Mouse (Mus musculus) midbrain, embryonic 10.5 days (tissue): ENCODE results near the gene Smo. TPM values are rescaled to one million over a fixed set of nuclear protein-coding genes. Genes with fewer than 3 reads are reported as not detected.
"Not testable (repeated sequence)": the region's sequence is repeated elsewhere in the genome, so short reads cannot be mapped to it uniquely, and the experiment has no call there.

Experiments
- DNase-seq: peaks from one replicate; pipeline ENCODE4 v3.0.0-alpha.2; 2017; ENCODE audit warnings: low spot score
- H3K27ac ChIP-seq: fragments of 300-500 bp; sonication (generic); replicated peaks from 2 replicates; pipeline ENCODE4 v1.5.1; 2016; ENCODE audit warnings: mild to moderate bottlenecking
- H3K27me3 ChIP-seq: fragments of 300-500 bp; sonication (generic); 2 replicates; pipeline ENCODE4 v1.6.1; 2016; ENCODE audit warnings: low read depth, mild to moderate bottlenecking; ENCODE audit not compliant: poor library complexity, severe bottlenecking
- H3K36me3 ChIP-seq: fragments of 300-500 bp; sonication (generic); 2 replicates; pipeline ENCODE4 v1.6.1; 2016; ENCODE audit warnings: mild to moderate bottlenecking, moderate library complexity
- H3K4me1 ChIP-seq: fragments of 300-500 bp; sonication (generic); 2 replicates; pipeline ENCODE4 v1.6.1; 2016
- H3K4me3 ChIP-seq: fragments of 300-500 bp; sonication (generic); 2 replicates; pipeline ENCODE4 v1.5.1; 2016; ENCODE audit warnings: mild to moderate bottlenecking, moderate library complexity
- H3K9me3 ChIP-seq: fragments of 300-500 bp; sonication (generic); replicated peaks from 2 replicates; pipeline ENCODE4 v1.6.1; 2016; ENCODE audit warnings: mild to moderate bottlenecking
- WGBS: fragments of 180-500 bp; shearing (Covaris S2); methylation state at CpG from one replicate; pipeline ENCODE4 v1.1.7; 2016; 5-methylcytosine and 5-hydroxymethylcytosine counted together
- polyA plus RNA-seq: library from polyadenylated mRNA; unstranded; fragments of >200 nt; fragmentation: Nextera tagmentation; extraction: Ambion mirVana; gene quantifications from 2 replicates; pipeline ENCODE4 v1.2.1, GENCODE M21; 2016

Smo gene
- polyA plus RNA-seq, 1 experiment from 2014 or later, result 51.7 TPM

DNA sequence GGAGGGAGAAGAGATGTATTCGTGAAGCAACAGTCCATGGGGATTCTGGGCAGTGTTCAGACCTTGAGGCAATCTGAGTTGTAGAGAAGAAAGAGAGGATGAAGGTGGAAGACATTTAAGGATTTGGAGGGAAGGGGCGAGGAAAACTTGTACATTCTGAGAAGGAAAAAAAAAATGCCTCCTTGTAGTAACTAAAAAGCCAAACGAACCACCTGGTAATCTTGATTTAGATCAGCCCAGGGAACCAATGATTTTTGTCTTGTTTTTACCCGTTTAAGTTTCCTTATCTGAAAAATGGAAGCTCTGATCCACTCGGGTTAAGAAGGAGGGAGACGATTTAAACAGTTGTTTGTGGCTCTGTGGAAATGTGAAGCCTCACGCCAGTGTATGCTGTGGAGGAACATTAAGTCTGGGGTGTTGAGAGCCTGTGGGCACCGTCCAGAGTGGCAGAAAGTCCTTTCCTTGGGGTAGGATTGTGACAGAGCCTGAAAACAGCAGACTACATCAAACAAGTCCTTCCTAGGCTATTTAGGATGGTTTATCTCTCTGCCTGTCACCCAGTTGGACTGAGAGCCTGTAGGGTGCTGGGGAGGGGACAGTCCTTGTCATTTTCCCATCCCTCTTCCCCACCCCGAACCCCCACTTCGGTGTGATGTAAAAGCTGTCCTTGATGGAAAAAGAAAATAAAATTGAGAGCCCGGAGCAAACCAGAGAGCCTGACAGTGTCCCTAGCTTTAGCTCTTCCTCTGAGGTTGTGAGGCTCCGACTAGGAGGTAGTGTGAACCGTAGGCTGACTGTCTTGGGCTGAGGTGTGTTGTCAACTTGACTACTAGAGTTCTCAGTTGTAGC is 1.5 kb downstream of the Smo start:
- H3K4me3 ChIP-seq, result peak overlapping the region; percentile 99
- DNase-seq, result no peak
- H3K36me3 ChIP-seq, result peaks cover 31% of the 10 kb centered on the region
- peaks cover 27% of the 10 kb centered on the region for H3K4me1 ChIP-seq
- H3K9me3 ChIP-seq, result no peaks in the 10 kb centered on the region
- H3K27ac ChIP-seq, result peak overlapping the region; percentile 100
- WGBS, result 21% methylated on average over 13 of the region's 13 CpGs
- no peaks in the 10 kb centered on the region for H3K27me3 ChIP-seq

DNA sequence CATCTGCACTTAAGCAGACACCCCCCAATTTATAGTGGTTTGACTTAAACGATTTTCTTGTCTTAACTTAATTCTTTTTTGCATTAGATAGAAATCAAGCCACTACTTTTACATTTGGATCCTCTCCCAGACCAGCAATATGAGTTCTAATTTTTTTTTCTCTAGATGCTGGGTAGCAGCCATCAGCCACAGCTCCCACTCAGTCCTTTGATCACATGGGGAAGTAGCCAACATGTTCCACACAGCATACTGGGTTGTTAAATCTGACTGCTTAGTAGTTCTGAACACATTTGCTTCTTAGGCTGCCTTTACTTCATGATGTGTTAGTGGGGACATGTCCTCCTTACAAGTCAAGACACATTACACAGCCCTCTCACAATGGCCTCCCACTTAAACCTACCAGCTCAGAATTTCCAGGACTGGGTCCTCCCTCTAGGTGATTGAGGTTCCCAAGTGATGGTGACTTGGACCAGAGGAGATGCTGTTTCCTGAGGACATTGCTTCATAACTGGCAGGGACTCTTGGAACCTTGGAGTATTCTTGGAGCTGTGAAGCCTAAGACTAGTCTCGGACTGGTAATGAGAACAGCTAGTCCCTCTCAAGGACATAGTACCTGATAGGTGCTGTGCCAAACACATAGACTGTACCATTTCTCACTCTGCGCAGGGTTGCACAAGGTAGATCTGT is 16.3 kb downstream of the Smo start:
- no peaks in the 10 kb centered on the region for H3K27me3 ChIP-seq
- DNase-seq, result no peak
- peaks cover 70% of the 10 kb centered on the region for H3K36me3 ChIP-seq
- no peak overlapping the region for H3K27ac ChIP-seq
- H3K4me1 ChIP-seq, result no peaks in the 10 kb centered on the region
- H3K4me3 ChIP-seq, result no peak overlapping the region
- 92% methylated on average over 3 of the region's 3 CpGs for WGBS
- peaks cover 18% of the 10 kb centered on the region for H3K9me3 ChIP-seq

DNA sequence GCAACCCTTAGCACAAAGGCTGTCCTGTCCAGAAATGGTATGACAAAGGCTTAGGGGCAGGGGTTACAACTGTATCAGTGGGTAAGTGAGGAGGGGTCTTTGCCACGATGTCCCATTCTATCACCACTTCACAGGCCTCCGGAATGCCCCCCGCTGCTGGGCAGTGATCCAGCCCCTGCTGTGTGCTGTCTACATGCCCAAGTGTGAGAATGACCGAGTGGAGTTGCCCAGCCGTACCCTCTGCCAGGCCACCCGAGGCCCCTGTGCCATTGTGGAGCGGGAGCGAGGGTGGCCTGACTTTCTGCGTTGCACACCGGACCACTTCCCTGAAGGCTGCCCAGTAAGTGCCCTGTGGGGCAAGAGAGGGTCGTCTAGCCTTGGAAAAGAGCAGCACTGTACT is 18.0 kb downstream of the Smo start:
- peaks cover 6% of the 10 kb centered on the region for H3K9me3 ChIP-seq
- H3K27ac ChIP-seq, result no peak overlapping the region
- peaks cover 85% of the 10 kb centered on the region for H3K36me3 ChIP-seq
- no peaks in the 10 kb centered on the region for H3K4me1 ChIP-seq
- H3K27me3 ChIP-seq, result no peaks in the 10 kb centered on the region
- H3K4me3 ChIP-seq, result no peak overlapping the region
- DNase-seq, result no peak
- WGBS, result 91% methylated on average over 11 of the region's 11 CpGs

DNA sequence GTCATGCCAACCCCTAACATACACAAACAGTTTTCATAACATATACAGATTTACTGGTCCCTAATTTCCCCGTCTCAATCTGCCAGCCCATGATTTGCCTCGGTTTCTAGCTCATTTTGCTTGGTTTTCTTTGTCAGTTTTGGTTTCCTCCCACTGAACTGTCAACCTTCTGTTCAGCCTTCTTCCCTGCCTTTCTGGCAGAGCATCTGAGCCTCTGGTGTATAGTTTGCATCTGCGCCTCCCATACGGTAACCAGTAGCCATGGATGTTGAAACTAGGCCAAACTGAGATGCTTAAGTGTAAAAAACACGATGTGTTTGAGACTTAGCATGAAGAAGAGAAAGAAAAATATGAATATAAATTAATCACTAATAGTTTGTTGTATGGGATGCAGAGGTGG is 20.7 kb downstream of the Smo start:
- H3K36me3 ChIP-seq, result peaks cover 95% of the 10 kb centered on the region
- no peak overlapping the region for H3K4me3 ChIP-seq

DNA sequence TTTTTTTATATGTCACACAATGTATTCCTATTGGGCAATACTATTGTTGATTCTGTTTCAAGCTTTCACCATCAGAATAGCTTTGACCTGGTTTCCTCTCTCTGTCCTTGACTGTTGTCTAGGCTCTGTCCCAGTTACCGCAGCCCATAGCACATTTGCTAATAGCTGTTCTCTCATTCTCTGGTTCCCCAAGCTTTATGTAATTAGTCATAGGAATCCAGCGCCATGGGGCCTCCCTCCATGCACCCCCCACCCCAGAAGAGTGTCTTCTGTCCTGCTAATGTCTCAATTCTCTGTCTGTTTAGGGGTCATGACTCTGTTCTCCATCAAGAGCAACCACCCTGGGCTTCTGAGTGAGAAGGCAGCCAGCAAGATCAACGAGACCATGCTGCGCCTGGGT is 21.2 kb downstream of the Smo start:
- H3K9me3 ChIP-seq, result no peaks in the 10 kb centered on the region
- no peak for DNase-seq
- no peaks in the 10 kb centered on the region for H3K27me3 ChIP-seq
- peaks cover 95% of the 10 kb centered on the region for H3K36me3 ChIP-seq
- H3K27ac ChIP-seq, result no peak overlapping the region
- no peaks in the 10 kb centered on the region for H3K4me1 ChIP-seq
- 94% methylated on average over 4 of the region's 4 CpGs for WGBS
- H3K4me3 ChIP-seq, result no peak overlapping the region

More for the DNA sequence above, 20.7 kb downstream of the Smo start:
- DNase-seq, result no peak
- Histone ChIP-seq H3K27me3 (no peaks in the 10 kb centered on the region), H3K27ac (no peak overlapping the region), H3K9me3 (no peaks in the 10 kb centered on the region), H3K4me1 (no peaks in the 10 kb centered on the region)
- WGBS, result 93% methylated on average over 5 of the region's 5 CpGs

DNA sequence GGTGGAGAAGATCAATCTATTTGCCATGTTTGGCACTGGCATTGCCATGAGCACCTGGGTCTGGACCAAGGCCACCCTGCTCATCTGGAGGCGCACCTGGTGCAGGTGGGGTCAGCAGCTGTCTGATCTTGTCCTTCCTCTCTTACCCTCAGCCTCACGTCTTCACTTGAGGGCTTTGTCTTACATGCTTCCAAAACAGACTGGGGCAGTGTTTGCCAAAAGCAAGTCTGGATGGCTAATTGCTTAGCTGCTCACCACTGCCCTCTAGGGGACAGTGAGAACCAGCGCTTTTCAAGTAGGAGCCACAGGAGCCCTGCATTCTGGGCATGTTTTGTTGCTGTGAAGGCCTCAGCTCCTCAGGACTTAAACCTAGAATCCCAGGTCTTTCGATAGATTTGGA is 23.1 kb downstream of the Smo start:
- H3K4me3 ChIP-seq, result no peak overlapping the region
- no peaks in the 10 kb centered on the region for H3K27me3 ChIP-seq
- H3K9me3 ChIP-seq, result no peaks in the 10 kb centered on the region
- WGBS, result 50% methylated on average over 4 of the region's 4 CpGs
- no peak overlapping the region for H3K27ac ChIP-seq
- peaks cover 82% of the 10 kb centered on the region for H3K36me3 ChIP-seq
- no peaks in the 10 kb centered on the region for H3K4me1 ChIP-seq
- DNase-seq, result peak; percentile 64

DNA sequence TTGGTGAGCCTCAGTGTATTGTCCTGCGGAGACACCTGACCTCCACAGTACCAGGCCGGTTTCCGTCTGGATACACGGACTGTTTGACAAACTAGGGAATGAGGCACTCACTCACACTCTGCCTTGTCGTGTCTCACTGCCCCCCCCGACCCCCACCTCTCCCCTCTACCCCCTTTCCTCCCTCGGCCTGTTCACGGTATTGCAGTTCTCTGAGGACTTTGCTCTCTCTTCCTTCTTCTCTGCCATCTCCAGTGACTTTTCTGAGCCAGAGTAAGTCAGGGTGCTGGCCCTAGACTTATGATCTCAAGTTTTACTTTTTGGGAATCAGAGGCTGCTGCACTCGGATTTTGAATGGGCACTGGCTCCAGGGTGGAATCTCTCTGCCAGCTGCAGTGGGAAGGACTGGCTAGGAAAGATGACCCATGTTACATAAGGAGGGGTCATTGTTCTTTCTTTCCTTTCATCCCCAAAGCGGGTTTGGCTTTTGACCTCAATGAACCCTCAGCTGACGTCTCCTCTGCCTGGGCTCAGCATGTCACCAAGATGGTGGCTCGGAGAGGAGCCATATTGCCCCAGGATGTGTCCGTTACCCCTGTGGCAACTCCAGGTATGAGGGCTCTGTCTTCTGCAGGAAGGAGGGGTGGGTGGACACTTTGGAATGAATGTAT is 23.8 kb downstream of the Smo start:
- no peaks in the 10 kb centered on the region for H3K27me3 ChIP-seq
- H3K27ac ChIP-seq, result 0 out of 2 replicates have a peak overlapping the region, but pooled peaks have one; percentile 3
- DNase-seq, result no peak
- no peak overlapping the region for H3K4me3 ChIP-seq
- 88% methylated on average over 13 of the region's 13 CpGs for WGBS
- no peaks in the 10 kb centered on the region for H3K9me3 ChIP-seq
- peaks cover 75% of the 10 kb centered on the region for H3K36me3 ChIP-seq
- H3K4me1 ChIP-seq, result no peaks in the 10 kb centered on the region

DNA sequence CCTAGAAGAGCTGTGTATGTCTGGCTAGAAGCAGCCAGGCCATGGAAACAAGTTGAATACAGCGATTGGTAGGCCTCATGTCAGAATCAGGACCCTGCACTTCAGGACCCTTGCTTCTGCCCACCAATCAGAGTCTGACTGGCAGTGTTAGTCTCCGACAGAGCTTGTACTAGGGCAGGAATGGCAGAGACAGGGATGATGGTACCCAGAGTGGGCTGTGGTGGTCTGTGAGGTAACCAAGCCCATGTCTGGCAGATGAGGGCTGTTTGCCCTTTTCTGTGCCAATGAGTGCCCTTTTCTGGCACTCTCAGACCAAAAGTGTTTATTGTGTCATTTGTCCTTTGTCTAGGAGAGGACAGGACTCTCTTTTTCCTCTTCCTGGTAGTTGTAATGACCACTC is 25.1 kb downstream of the Smo start:
- H3K4me3 ChIP-seq, DNase-seq, H3K27me3 ChIP-seq, H3K9me3 ChIP-seq, H3K27ac ChIP-seq, H3K4me1 ChIP-seq: not testable (repeated sequence)
- H3K36me3 ChIP-seq, result peaks cover 63% of the 10 kb centered on the region
- WGBS, result 94% methylated on average over 2 of the region's 2 CpGs

DNA sequence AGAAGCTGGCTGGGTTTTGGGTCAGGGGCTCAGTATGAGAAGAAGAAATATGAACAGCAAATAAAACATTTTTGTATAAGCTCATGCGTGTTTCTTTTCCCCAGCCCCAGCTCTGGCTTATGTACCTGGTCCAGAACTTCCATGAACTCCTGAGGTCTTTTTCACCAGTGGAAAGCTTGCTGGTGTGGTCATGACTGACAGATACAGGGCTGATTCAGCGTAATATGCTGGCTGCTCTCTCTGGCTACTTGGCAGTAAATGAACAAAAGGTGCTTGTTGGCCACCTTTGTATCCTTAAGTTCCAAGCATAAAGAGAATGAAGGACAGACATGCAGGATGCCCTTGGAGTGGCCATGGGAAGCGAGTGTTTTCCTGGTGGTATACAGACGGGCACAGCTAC is 26.0 kb downstream of the Smo start:
- WGBS, result 88% methylated on average over 4 of the region's 4 CpGs
- no peak for DNase-seq
- Histone ChIP-seq H3K4me3 (no peak overlapping the region), H3K27ac (no peak overlapping the region), H3K4me1 (no peaks in the 10 kb centered on the region), H3K27me3 (no peaks in the 10 kb centered on the region), H3K36me3 (peaks cover 54% of the 10 kb centered on the region), H3K9me3 (no peaks in the 10 kb centered on the region)

DNA sequence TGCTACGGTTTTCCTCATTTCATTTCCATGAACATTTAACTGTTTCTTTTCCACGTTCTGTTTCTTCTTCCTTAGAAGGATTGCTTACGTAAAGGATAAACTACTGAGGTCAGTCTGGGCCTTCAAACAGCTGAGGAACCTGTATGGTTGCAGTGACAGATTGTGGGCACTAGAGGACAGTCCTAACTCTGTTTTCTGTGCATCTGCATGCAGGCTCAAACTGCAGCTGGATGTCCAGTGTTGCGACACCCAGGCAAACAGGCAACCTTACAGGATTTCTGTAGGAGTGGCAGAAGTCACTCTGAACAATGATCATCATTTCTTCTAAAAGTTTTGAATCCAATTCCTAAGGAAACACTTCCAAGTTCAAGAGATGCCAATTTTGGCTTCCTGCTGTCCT is 27.2 kb downstream of the Smo start:
- Histone ChIP-seq H3K4me1 (no peaks in the 10 kb centered on the region), H3K27ac (no peak overlapping the region), H3K9me3 (no peaks in the 10 kb centered on the region), H3K36me3 (peaks cover 41% of the 10 kb centered on the region), H3K27me3 (no peaks in the 10 kb centered on the region), H3K4me3 (no peak overlapping the region)
- 71% methylated on average over 4 of the region's 4 CpGs for WGBS
- no peak for DNase-seq

DNA sequence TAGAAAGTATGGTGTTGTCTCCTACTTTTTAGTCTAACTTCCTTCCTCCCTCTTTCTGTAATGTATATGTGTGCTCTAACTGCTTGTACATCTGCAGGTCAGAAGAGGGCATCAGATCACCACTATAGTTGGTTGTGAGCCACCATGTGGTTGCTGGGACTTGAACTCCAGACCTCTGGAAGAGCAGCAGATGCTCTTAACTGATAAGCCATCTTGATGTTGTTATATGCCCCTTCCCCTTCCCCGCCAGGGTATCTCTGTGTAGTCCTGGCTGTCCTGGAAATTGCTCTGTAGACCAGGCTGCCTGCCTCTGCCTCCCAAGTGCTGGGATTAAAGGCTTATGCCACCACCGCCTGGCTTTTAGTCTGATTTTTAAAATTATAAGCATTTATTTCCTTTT is 31.6 kb downstream of the Smo start:
- Histone ChIP-seq H3K9me3 (no peaks in the 10 kb centered on the region), H3K27ac (no peak overlapping the region), H3K36me3 (peaks cover 3% of the 10 kb centered on the region; the same call in 1 of the 2 replicates), H3K27me3 (no peaks in the 10 kb centered on the region; the same call in 1 of the 2 replicates), H3K4me1 (peaks cover 19% of the 10 kb centered on the region), H3K4me3 (no peak overlapping the region)
- 91% methylated on average over 2 of the region's 2 CpGs for WGBS
- no peak for DNase-seq

DNA sequence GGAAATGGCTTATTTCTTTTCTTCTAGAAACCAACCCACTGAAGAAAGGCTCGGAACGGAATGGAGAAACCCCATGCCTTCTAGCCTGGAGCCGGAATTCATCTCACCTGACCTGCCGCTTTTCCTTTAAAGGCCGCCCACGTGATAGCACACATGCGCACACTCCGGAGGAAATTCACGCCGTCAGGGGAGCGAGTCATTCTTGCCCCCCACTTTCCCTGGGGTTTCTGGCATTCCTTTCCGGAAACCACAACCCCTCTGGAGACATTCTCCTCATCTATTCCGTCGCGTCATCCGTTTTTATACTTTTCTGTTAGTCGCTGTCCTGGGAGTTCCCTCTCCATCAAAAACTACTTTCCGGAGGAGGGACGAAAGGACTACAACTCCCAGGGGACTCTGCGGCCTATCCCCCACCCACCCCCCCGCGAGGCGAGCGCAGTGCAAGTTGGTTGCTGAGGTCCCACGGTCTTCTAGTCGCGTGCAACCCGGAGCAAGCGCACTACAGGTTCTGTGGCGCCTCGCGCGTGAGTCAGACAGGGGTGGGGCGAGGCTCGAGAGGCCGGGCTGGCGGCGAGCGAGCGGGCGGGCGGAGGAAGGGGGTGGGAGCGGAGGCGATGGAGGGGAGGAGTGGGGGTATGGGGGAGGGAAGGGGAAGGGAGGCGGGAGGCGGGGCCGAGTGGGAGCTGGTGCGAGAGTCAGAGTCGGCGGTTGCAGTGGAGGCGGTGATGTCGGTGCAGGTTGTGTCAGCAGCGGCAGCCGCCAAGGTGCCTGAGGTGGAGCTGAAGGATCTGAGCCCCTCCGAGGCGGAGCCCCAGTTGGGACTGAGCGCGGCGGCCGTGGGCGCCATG is 32.7 kb downstream of the Smo start, which contains the start of gene Ahcyl2:
TSS of gene Ahcyl2 (plus strand) at position 199 of the 848 bp plus-strand sequence.
- Histone ChIP-seq H3K4me3 (peak within 1 kb of the TSS; percentile 88), H3K27me3 (no peaks in the 10 kb centered on the region; the same call in 1 of the 2 replicates), H3K36me3 (no peaks in the 10 kb centered on the region), H3K27ac (peak within 1 kb of the TSS; percentile 89), H3K4me1 (peaks cover 19% of the 10 kb centered on the region), H3K9me3 (no peaks in the 10 kb centered on the region)
- WGBS, result under 1% methylated on average over 59 of the region's 61 CpGs
- peak; percentile 95 for DNase-seq
